Mouse (Mus musculus) heart, embryonic 15.5 days (tissue): Measurements from ENCODE around the gene Bdh1. TPM values are rescaled to one million over a fixed set of nuclear protein-coding genes. Genes with fewer than 3 reads are reported as not detected.
A peak's percentile ranks its signal among the peaks of the same experiment; 100 is the strongest.

ENCODE experiments used
- ATAC-seq: fragments of 200-750 bp; cut with Nextera tagmentation; replicated peaks from 2 replicates; pipeline ENCODE4 v1.8.0; 2017; ENCODE audit warnings: low read depth, moderate TSS enrichment; ENCODE audit not compliant: insufficient number of reproducible peaks, insufficient read depth, low FRiP score
- H3K27ac ChIP-seq: fragments of 300-500 bp; sonication (generic); 2 replicates; pipeline ENCODE4 v1.5.1; 2015; ENCODE audit warnings: mild to moderate bottlenecking, inconsistent platforms
- H3K27me3 ChIP-seq: fragments of 300-500 bp; sonication (generic); 2 replicates; pipeline ENCODE4 v1.6.1; 2015; ENCODE audit warnings: inconsistent platforms
- H3K36me3 ChIP-seq: fragments of 300-500 bp; sonication (generic); 2 replicates; pipeline ENCODE4 v1.6.1; 2015; ENCODE audit warnings: mild to moderate bottlenecking, inconsistent platforms
- H3K4me1 ChIP-seq: fragments of 300-500 bp; sonication (generic); replicated peaks from 2 replicates; pipeline ENCODE4 v1.6.1; 2015; ENCODE audit warnings: inconsistent platforms
- H3K4me2 ChIP-seq: fragments of 300-500 bp; sonication (generic); 2 replicates; pipeline ENCODE4 v1.6.1; 2015; ENCODE audit warnings: inconsistent platforms, mild to moderate bottlenecking, moderate library complexity
- H3K4me3 ChIP-seq: fragments of 300-500 bp; sonication (generic); 2 replicates; pipeline ENCODE4 v1.5.1; 2015; ENCODE audit warnings: mild to moderate bottlenecking, inconsistent platforms
- H3K9ac ChIP-seq: fragments of 300-500 bp; sonication (generic); 2 replicates; pipeline ENCODE4 v1.6.1; 2015; ENCODE audit warnings: mild to moderate bottlenecking, inconsistent platforms
- H3K9me3 ChIP-seq: fragments of 300-500 bp; sonication (generic); replicated peaks from 2 replicates; pipeline ENCODE4 v1.6.1; 2016; ENCODE audit warnings: inconsistent platforms
- WGBS: fragments of 180-500 bp; shearing (Covaris S2); methylation state at CpG from one replicate; pipeline ENCODE4 v1.1.7; 2015; ENCODE audit warnings: mixed read lengths; 5-methylcytosine and 5-hydroxymethylcytosine counted together
- polyA plus RNA-seq: library from polyadenylated mRNA; unstranded; fragments of >200 nt; fragmentation: Nextera tagmentation; extraction: Ambion mirVana; gene quantifications from 2 replicates; pipeline ENCODE4 v1.2.1, GENCODE M21; 2015

Bdh1 gene
- polyA plus RNA-seq, 1 experiment from 2014 or later: 8.4 TPM

- no peak for ATAC-seq
- 80% methylated on average over 5 of the region's 7 CpGs for WGBS
- no peak overlapping the region for H3K4me2 ChIP-seq
Observed at GRCm38 (mm10) chr16:31452467-31452866, 30.4 kb downstream of the Bdh1 start.

DNA sequence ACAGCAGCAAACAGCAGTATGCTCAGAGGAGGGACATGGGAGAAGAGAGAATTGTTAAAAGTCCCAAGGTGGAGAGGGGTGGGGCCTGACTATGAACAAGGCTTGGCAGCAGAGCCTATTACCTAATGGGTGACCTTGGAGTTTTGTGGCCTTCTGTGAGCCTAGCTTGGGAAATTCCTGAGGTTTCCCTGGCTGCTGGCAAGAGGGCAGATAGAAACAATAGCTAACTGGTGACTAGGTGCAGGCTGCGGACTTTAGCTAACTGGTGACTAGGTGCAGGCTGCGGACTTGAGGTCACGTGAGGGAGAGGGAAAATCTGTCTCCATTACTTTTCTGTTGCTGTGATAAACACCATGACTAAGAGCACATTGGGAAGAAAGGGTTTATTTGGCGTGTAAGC lies 31.9 kb downstream of the Bdh1 start:
- ATAC-seq: no peak
- Histone ChIP-seq H3K27me3 (no peaks in the 10 kb centered on the region), H3K4me3 (no peak overlapping the region), H3K27ac (no peak overlapping the region), H3K4me2 (no peak overlapping the region), H3K36me3 (no peaks in the 10 kb centered on the region), H3K9ac (no peak overlapping the region), H3K4me1 (0 out of 2 replicates have a peak, but pooled peaks cover 3% of the 10 kb centered on the region), H3K9me3 (no peaks in the 10 kb centered on the region)
- WGBS: 74% methylated on average over 4 of the region's 4 CpGs

More at GRCm38 (mm10) chr16:31452467-31452866, 30.4 kb downstream of the Bdh1 start:
- Histone ChIP-seq H3K4me1 (0 out of 2 replicates have a peak, but pooled peaks cover 3% of the 10 kb centered on the region), H3K27me3 (no peaks in the 10 kb centered on the region), H3K4me3 (no peak overlapping the region), H3K9me3 (no peaks in the 10 kb centered on the region), H3K27ac (no peak overlapping the region), H3K9ac (no peak overlapping the region), H3K36me3 (no peaks in the 10 kb centered on the region)

GRCm38 (mm10) chr16:31455276-31456045 lies 33.4 kb downstream of the Bdh1 start:
- 52% methylated on average over 21 of the region's 21 CpGs for WGBS
- Histone ChIP-seq H3K4me2 (no peak overlapping the region), H3K36me3 (no peaks in the 10 kb centered on the region), H3K9me3 (no peaks in the 10 kb centered on the region), H3K9ac (no peak overlapping the region), H3K4me1 (peaks cover 7% of the 10 kb centered on the region; the same call in 1 of the 2 replicates), H3K27ac (no peak overlapping the region), H3K4me3 (no peak overlapping the region), H3K27me3 (no peaks in the 10 kb centered on the region)
- no peak for ATAC-seq

DNA sequence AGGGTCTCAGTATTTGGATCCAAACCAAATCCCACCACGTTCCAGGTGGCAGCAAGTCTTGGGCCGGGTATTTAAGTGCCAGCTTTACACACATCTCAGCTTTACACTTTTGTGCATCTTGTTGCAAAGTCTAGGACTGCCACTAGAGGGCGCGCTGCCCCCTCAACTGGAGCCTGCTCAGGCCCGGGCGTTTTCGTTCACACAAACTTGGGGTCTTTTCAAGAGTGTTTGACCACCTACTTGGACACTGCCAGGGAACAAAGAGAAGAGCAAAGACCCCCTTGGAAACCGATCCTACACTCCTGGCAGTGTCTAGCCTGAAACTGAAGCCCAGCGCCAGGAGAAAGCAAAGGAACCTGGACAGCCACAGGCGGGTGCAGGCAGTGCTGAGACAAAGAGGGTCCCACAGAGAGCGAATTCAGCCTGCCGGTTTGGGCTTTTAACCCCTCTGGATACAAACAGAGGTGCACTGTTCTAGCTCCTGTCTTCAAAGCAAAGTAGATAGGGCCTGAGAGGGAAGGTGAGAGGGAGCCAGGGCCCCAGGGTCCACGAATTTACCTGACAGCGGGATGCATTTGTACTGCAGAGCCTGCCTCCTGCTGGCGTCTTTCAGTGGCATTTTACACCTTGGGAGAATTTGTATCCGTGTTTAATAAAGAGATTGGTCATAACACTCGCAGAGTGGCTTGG lies 36.3 kb downstream of the Bdh1 start:
- Histone ChIP-seq H3K4me2 (peak overlapping the region; percentile 79), H3K4me3 (peak overlapping the region; percentile 52), H3K36me3 (no peaks in the 10 kb centered on the region), H3K9ac (peak overlapping the region; percentile 54), H3K27ac (0 out of 2 replicates have a peak overlapping the region, but pooled peaks have one; percentile 8), H3K9me3 (no peaks in the 10 kb centered on the region), H3K27me3 (0 out of 2 replicates have a peak, but pooled peaks cover 2% of the 10 kb centered on the region), H3K4me1 (peaks cover 10% of the 10 kb centered on the region; the same call in 1 of the 2 replicates)
- ATAC-seq: peak; percentile 40; the same call in 1 of the 2 replicates
- WGBS: 3% methylated on average over 17 of the region's 17 CpGs

- Histone ChIP-seq H3K4me2 (no peak overlapping the region), H3K4me1 (peaks cover 7% of the 10 kb centered on the region; the same call in 1 of the 2 replicates), H3K9ac (no peak overlapping the region), H3K36me3 (no peaks in the 10 kb centered on the region), H3K27ac (no peak overlapping the region), H3K27me3 (0 out of 2 replicates have a peak, but pooled peaks cover 2% of the 10 kb centered on the region), H3K4me3 (no peak overlapping the region), H3K9me3 (no peaks in the 10 kb centered on the region)
- WGBS: 25% methylated on average over 10 of the region's 10 CpGs
- no peak for ATAC-seq
Observed at GRCm38 (mm10) chr16:31459968-31460461, 37.9 kb downstream of the Bdh1 start.

DNA sequence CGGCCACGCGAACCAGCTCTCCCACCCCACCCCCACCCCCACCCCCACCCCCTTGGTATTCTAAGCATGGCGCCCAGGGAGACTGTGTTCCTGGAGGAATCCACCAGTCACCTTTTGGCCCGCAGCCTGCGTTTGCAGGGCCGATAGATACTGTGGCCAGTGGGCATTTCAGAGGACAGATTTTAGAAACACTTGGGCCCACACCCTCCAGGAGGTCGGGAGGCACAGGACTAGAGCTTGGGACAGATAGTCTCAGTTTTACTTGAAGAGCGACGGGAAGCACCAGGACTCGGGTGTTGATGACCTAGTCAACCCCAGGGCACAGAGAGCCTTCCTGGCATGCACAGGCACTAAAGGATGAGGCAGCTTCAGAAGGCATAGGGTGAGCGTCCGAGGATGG lies 38.4 kb downstream of the Bdh1 start:
- peaks cover 7% of the 10 kb centered on the region; the same call in 1 of the 2 replicates for H3K4me1 ChIP-seq
- H3K27ac ChIP-seq: no peak overlapping the region
- H3K4me2 ChIP-seq: no peak overlapping the region
- H3K27me3 ChIP-seq: 0 out of 2 replicates have a peak, but pooled peaks cover 2% of the 10 kb centered on the region
- H3K4me3 ChIP-seq: no peak overlapping the region
- no peaks in the 10 kb centered on the region for H3K9me3 ChIP-seq
- ATAC-seq: no peak
- H3K9ac ChIP-seq: no peak overlapping the region
- H3K36me3 ChIP-seq: no peaks in the 10 kb centered on the region
- 49% methylated on average over 13 of the region's 13 CpGs for WGBS

DNA sequence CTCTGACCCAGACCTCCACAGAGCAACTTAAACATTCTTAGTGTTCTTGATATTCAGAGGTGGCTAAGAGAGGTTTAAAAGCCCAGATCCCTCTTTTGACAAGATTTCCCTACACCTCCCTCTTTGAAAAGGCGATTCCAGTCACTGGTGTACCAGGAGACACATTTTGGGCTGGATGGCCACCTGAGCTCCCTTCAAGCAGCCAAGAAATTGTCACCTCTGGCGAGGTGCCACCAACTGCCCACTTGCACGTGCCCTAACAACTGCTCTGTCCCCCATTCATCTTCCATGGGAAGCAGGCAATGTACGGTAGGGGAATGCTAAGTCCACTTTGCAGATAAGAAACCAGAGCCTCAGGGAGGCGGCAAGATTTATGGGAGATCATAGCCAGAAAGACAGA lies 39.0 kb downstream of the Bdh1 start:
- no peaks in the 10 kb centered on the region for H3K36me3 ChIP-seq
- H3K4me2 ChIP-seq: no peak overlapping the region
- no peak overlapping the region for H3K4me3 ChIP-seq
- no peak overlapping the region for H3K9ac ChIP-seq
- no peak overlapping the region for H3K27ac ChIP-seq
- H3K27me3 ChIP-seq: 0 out of 2 replicates have a peak, but pooled peaks cover 2% of the 10 kb centered on the region
- peaks cover 7% of the 10 kb centered on the region; the same call in 1 of the 2 replicates for H3K4me1 ChIP-seq
- H3K9me3 ChIP-seq: no peaks in the 10 kb centered on the region
- 60% methylated on average over 5 of the region's 5 CpGs for WGBS
- ATAC-seq: no peak

- Histone ChIP-seq H3K9me3 (no peaks in the 10 kb centered on the region), H3K4me2 (no peak overlapping the region), H3K27me3 (0 out of 2 replicates have a peak, but pooled peaks cover 2% of the 10 kb centered on the region), H3K4me3 (no peak overlapping the region), H3K4me1 (peaks cover 7% of the 10 kb centered on the region; the same call in 1 of the 2 replicates), H3K27ac (no peak overlapping the region), H3K36me3 (no peaks in the 10 kb centered on the region), H3K9ac (no peak overlapping the region)
- 20% methylated on average over 12 of the region's 12 CpGs for WGBS
- no peak for ATAC-seq
Observed at GRCm38 (mm10) chr16:31462113-31462687, 40.1 kb downstream of the Bdh1 start.

GRCm38 (mm10) chr16:31464953-31465352 lies 42.9 kb downstream of the Bdh1 start:
- 76% methylated on average over 5 of the region's 5 CpGs for WGBS
- Histone ChIP-seq H3K27ac (no peak overlapping the region), H3K27me3 (0 out of 2 replicates have a peak, but pooled peaks cover 2% of the 10 kb centered on the region), H3K9ac (no peak overlapping the region), H3K4me2 (no peak overlapping the region), H3K4me1 (peaks cover 7% of the 10 kb centered on the region; the same call in 1 of the 2 replicates), H3K4me3 (no peak overlapping the region), H3K36me3 (no peaks in the 10 kb centered on the region), H3K9me3 (no peaks in the 10 kb centered on the region)
- no peak for ATAC-seq

DNA sequence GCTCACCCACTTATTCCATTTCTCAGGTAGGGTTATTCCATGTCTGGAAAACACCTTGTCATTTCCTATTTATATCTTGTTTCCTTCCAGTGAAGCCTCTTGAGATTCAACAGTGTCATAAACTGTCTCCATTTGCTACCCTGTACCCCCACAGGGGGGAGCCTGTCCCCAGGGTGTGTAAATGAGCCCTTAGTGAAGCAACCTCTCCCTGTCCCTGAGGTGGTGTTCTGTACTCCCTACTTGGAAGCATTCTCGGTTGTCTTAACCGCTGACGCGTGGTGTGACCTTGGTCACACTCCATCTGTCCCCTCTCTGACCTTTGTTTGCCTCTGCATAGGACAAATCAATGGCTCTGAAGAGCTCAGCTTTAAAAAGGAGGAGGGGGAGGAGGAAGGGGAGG lies 43.5 kb downstream of the Bdh1 start:
- 20% methylated on average over 4 of the region's 4 CpGs for WGBS
- peak; percentile 64; the same call in 1 of the 2 replicates for ATAC-seq
- peaks cover 2% of the 10 kb centered on the region; the same call in 1 of the 2 replicates for H3K4me1 ChIP-seq

GRCm38 (mm10) chr16:31466106-31466505 lies 44.0 kb downstream of the Bdh1 start:
- Histone ChIP-seq H3K4me2 (no peak overlapping the region), H3K9ac (no peak overlapping the region), H3K9me3 (no peaks in the 10 kb centered on the region), H3K27me3 (0 out of 2 replicates have a peak, but pooled peaks cover 2% of the 10 kb centered on the region), H3K4me1 (no peaks in the 10 kb centered on the region; the same call in 1 of the 2 replicates), H3K27ac (no peak overlapping the region), H3K4me3 (no peak overlapping the region), H3K36me3 (no peaks in the 10 kb centered on the region)
- ATAC-seq: no peak
- 79% methylated on average over 5 of the region's 5 CpGs for WGBS

More for the DNA sequence above, 43.5 kb downstream of the Bdh1 start:
- Histone ChIP-seq H3K27me3 (0 out of 2 replicates have a peak, but pooled peaks cover 2% of the 10 kb centered on the region), H3K9ac (no peak overlapping the region), H3K9me3 (no peaks in the 10 kb centered on the region), H3K27ac (no peak overlapping the region), H3K4me2 (no peak overlapping the region), H3K4me3 (no peak overlapping the region), H3K36me3 (no peaks in the 10 kb centered on the region)
